Mouse (Mus musculus): ENCODE measurements around the gene Tubgcp5. TPM values are rescaled to one million over a fixed set of nuclear protein-coding genes. Genes with fewer than 3 reads are reported as not detected.

The Tubgcp5 gene
- polyA plus RNA-seq, 1 experiment from 2014 or later = 39.2 TPM

- H3K4me2 ChIP-seq (replicated peaks) = no peak overlapping the region
- H3K9me3 ChIP-seq = no peaks in the 10 kb centered on the region
- 95% methylated on average over 2 of the region's 2 CpGs for WGBS
- no peak overlapping the region for H3K4me3 ChIP-seq
- H3K27ac ChIP-seq (replicated peaks) = no peak overlapping the region
- peaks cover 75% of the 10 kb centered on the region for H3K36me3 ChIP-seq
- H3K4me1 ChIP-seq = no peaks in the 10 kb centered on the region
- H3K9ac ChIP-seq (replicated peaks) = no peak overlapping the region
- H3K27me3 ChIP-seq = no peaks in the 10 kb centered on the region
- ATAC-seq (replicated peaks) = no peak
Observed at GRCm38 (mm10) chr7:55809967-55810366, 16.0 kb downstream of the Tubgcp5 start.

- H3K27ac ChIP-seq (replicated peaks) = no peak overlapping the region
- peaks cover 72% of the 10 kb centered on the region for H3K36me3 ChIP-seq
- H3K27me3 ChIP-seq = no peaks in the 10 kb centered on the region
- WGBS = 85% methylated on average over 5 of the region's 5 CpGs
- H3K4me3 ChIP-seq = no peak overlapping the region
- no peaks in the 10 kb centered on the region for H3K9me3 ChIP-seq
- no peaks in the 10 kb centered on the region for H3K4me1 ChIP-seq
- H3K9ac ChIP-seq (replicated peaks) = no peak overlapping the region
- no peak overlapping the region for H3K4me2 ChIP-seq (replicated peaks)
- no peak for ATAC-seq (replicated peaks)
Observed at GRCm38 (mm10) chr7:55824468-55824867, 30.5 kb downstream of the Tubgcp5 start.

GRCm38 (mm10) chr7:55827551-55827950 lies 33.6 kb downstream of the Tubgcp5 start:
- no peaks in the 10 kb centered on the region for H3K27me3 ChIP-seq
- no peak overlapping the region for H3K27ac ChIP-seq (replicated peaks)
- WGBS = 91% methylated on average over 9 of the region's 9 CpGs
- H3K4me1 ChIP-seq = no peaks in the 10 kb centered on the region
- no peaks in the 10 kb centered on the region for H3K9me3 ChIP-seq
- H3K4me2 ChIP-seq (replicated peaks) = no peak overlapping the region
- no peak for ATAC-seq (replicated peaks)
- no peak overlapping the region for H3K4me3 ChIP-seq
- no peak overlapping the region for H3K9ac ChIP-seq (replicated peaks)
- H3K36me3 ChIP-seq = peaks cover 70% of the 10 kb centered on the region

- Histone ChIP-seq H3K4me2 (replicated peaks) (no peak overlapping the region), H3K4me3 (no peak overlapping the region), H3K9me3 (no peaks in the 10 kb centered on the region), H3K27ac (replicated peaks) (no peak overlapping the region), H3K9ac (replicated peaks) (no peak overlapping the region), H3K27me3 (no peaks in the 10 kb centered on the region), H3K4me1 (peaks cover 9% of the 10 kb centered on the region), H3K36me3 (peaks cover 3% of the 10 kb centered on the region; the same call in 1 of the 2 replicates)
- 92% methylated on average over 4 of the region's 4 CpGs for WGBS
- ATAC-seq (replicated peaks) = no peak
Observed at GRCm38 (mm10) chr7:55836877-55837276, 42.9 kb downstream of the Tubgcp5 start.

- H3K4me1 ChIP-seq = peaks cover 20% of the 10 kb centered on the region
- ATAC-seq (replicated peaks) = peak; percentile 14
- WGBS = 58% methylated on average over 7 of the region's 7 CpGs
- no peaks in the 10 kb centered on the region for H3K27me3 ChIP-seq
- H3K9ac ChIP-seq (replicated peaks) = peak within 1 kb of the TSS; percentile 98
- peak within 1 kb of the TSS; percentile 62 for H3K4me2 ChIP-seq (replicated peaks)
- H3K9me3 ChIP-seq = no peaks in the 10 kb centered on the region
- H3K27ac ChIP-seq (replicated peaks) = peak within 1 kb of the TSS; percentile 97
- no peaks in the 10 kb centered on the region for H3K36me3 ChIP-seq
- H3K4me3 ChIP-seq = peak within 1 kb of the TSS; percentile 96
Observed at GRCm38 (mm10) chr7:55841445-55841844, 47.5 kb downstream of the Tubgcp5 start, which contains the start of gene Cyfip1. Cyfip1 (plus strand) TSS chr7:55841745.

GRCm38 (mm10) chr7:55841977-55842503 lies 48.1 kb downstream of the Tubgcp5 start:
- Histone ChIP-seq H3K4me3 (peak overlapping the region; percentile 96), H3K27ac (replicated peaks) (peak overlapping the region; percentile 97), H3K36me3 (no peaks in the 10 kb centered on the region), H3K9me3 (no peaks in the 10 kb centered on the region), H3K4me2 (replicated peaks) (peak overlapping the region; percentile 62), H3K4me1 (peaks cover 20% of the 10 kb centered on the region), H3K27me3 (no peaks in the 10 kb centered on the region), H3K9ac (replicated peaks) (peak overlapping the region; percentile 98)
- under 1% methylated on average over 46 of the region's 47 CpGs for WGBS
- ATAC-seq (replicated peaks) = peak; percentile 93

GRCm38 (mm10) chr7:55842504-55843152 lies 48.7 kb downstream of the Tubgcp5 start:
- H3K36me3 ChIP-seq = no peaks in the 10 kb centered on the region
- H3K4me2 ChIP-seq (replicated peaks) = peak overlapping the region; percentile 62
- H3K4me3 ChIP-seq = peak overlapping the region; percentile 96
- peak overlapping the region; percentile 97 for H3K27ac ChIP-seq (replicated peaks)
- peaks cover 20% of the 10 kb centered on the region for H3K4me1 ChIP-seq
- ATAC-seq (replicated peaks) = peak; percentile 53
- H3K9ac ChIP-seq (replicated peaks) = peak overlapping the region; percentile 98
- H3K9me3 ChIP-seq = no peaks in the 10 kb centered on the region
- WGBS = under 1% methylated on average over 40 of the region's 40 CpGs
- H3K27me3 ChIP-seq = no peaks in the 10 kb centered on the region

GRCm38 (mm10) chr7:55846606-55847312 lies 52.8 kb downstream of the Tubgcp5 start:
- Histone ChIP-seq H3K4me2 (replicated peaks) (no peak overlapping the region), H3K9me3 (no peaks in the 10 kb centered on the region), H3K9ac (replicated peaks) (no peak overlapping the region), H3K36me3 (no peaks in the 10 kb centered on the region), H3K27me3 (no peaks in the 10 kb centered on the region), H3K4me3 (no peak overlapping the region), H3K4me1 (peaks cover 28% of the 10 kb centered on the region), H3K27ac (replicated peaks) (no peak overlapping the region)
- ATAC-seq (replicated peaks) = no peak
- 54% methylated on average over 9 of the region's 9 CpGs for WGBS

- Histone ChIP-seq H3K4me3 (peak overlapping the region; percentile 8; the same call in 1 of the 2 replicates), H3K4me1 (peaks cover 16% of the 10 kb centered on the region)
- 5% methylated on average over 14 of the region's 14 CpGs for WGBS
Observed at GRCm38 (mm10) chr7:55849948-55850571, 56.1 kb downstream of the Tubgcp5 start.

GRCm38 (mm10) chr7:55852787-55853186 lies 58.8 kb downstream of the Tubgcp5 start:
- WGBS = 82% methylated on average over 3 of the region's 3 CpGs
- Histone ChIP-seq H3K9ac (replicated peaks) (no peak overlapping the region), H3K4me1 (peaks cover 16% of the 10 kb centered on the region), H3K27me3 (no peaks in the 10 kb centered on the region), H3K27ac (replicated peaks) (no peak overlapping the region), H3K4me3 (no peak overlapping the region), H3K36me3 (no peaks in the 10 kb centered on the region), H3K9me3 (no peaks in the 10 kb centered on the region), H3K4me2 (replicated peaks) (no peak overlapping the region)
- ATAC-seq (replicated peaks) = no peak

More at GRCm38 (mm10) chr7:55849948-55850571, 56.1 kb downstream of the Tubgcp5 start:
- ATAC-seq (replicated peaks) = peak; percentile 79
- no peaks in the 10 kb centered on the region for H3K27me3 ChIP-seq
- H3K9me3 ChIP-seq = no peaks in the 10 kb centered on the region
- peak overlapping the region; percentile 37 for H3K4me2 ChIP-seq (replicated peaks)
- peak overlapping the region; percentile 75 for H3K27ac ChIP-seq (replicated peaks)
- 0 out of 2 replicates have a peak overlapping the region, but pooled peaks have one; percentile 19 for H3K9ac ChIP-seq (replicated peaks)
- no peaks in the 10 kb centered on the region for H3K36me3 ChIP-seq

- H3K4me3 ChIP-seq = no peak overlapping the region
- no peak overlapping the region for H3K27ac ChIP-seq (replicated peaks)
- H3K4me2 ChIP-seq (replicated peaks) = no peak overlapping the region
- ATAC-seq (replicated peaks) = no peak
- H3K4me1 ChIP-seq = peaks cover 9% of the 10 kb centered on the region; the same call in 1 of the 2 replicates
- H3K36me3 ChIP-seq = no peaks in the 10 kb centered on the region
- H3K27me3 ChIP-seq = no peaks in the 10 kb centered on the region
- H3K9me3 ChIP-seq = no peaks in the 10 kb centered on the region
- 84% methylated on average over 3 of the region's 3 CpGs for WGBS
- no peak overlapping the region for H3K9ac ChIP-seq (replicated peaks)
Observed at GRCm38 (mm10) chr7:55855597-55855996, 61.6 kb downstream of the Tubgcp5 start.

GRCm38 (mm10) chr7:55856741-55857140 lies 62.8 kb downstream of the Tubgcp5 start:
- H3K27ac ChIP-seq (replicated peaks) = no peak overlapping the region
- H3K27me3 ChIP-seq = no peaks in the 10 kb centered on the region
- 95% methylated on average over 4 of the region's 4 CpGs for WGBS
- H3K4me1 ChIP-seq = peaks cover 9% of the 10 kb centered on the region; the same call in 1 of the 2 replicates
- ATAC-seq (replicated peaks) = no peak
- no peak overlapping the region for H3K4me2 ChIP-seq (replicated peaks)
- no peaks in the 10 kb centered on the region for H3K36me3 ChIP-seq
- no peaks in the 10 kb centered on the region for H3K9me3 ChIP-seq
- no peak overlapping the region for H3K4me3 ChIP-seq
- H3K9ac ChIP-seq (replicated peaks) = no peak overlapping the region

All from forebrain, embryonic 15.5 days (tissue).